Comparison of ENCODE assay signal across 18 mouse cellular contexts in the genomic region with DNA sequence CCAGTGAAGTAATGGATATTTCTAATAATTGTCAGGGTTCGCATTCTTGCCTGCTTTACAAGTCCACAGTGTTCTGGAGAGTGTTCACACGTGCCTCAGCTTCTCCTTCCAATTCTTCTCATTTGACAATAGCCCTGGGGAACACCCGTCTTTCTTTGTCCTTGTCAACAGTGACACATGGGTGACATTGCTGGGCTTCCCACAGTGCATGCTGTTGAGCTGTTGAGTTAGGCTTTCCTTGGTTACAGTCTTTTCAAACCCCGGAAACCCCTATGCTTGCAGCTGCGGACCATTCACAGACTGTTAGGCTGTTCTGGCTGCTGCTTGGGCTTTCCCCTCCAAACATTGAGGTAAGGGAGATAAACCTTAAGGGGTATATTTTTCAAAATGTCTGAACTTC.
"Had no signal": no experiment of that assay in that cellular context is flagged by ENCODE, and none has a peak within 500 bp of the region (broad histone marks: within the 10 kb centered on the region; RNA-seq: fewer than 3 reads in every experiment).

No protein-coding gene starts in this region.

- H3K4me1 ChIP-seq: limb, embryonic 15.5 days; megakaryocyte, embryonic 14.5 days; midbrain, embryonic 10.5 days; midbrain, embryonic 13.5 days; stomach, embryonic 15.5 days had no signal

- H3K4me2 ChIP-seq: limb, embryonic 12.5 days; limb, embryonic 15.5 days; liver, embryonic 11.5 days; lung, embryonic 14.5 days; midbrain, embryonic 13.5 days; stomach, embryonic 15.5 days had no signal

- H3K27ac ChIP-seq: limb, embryonic 12.5 days; limb, embryonic 15.5 days; liver, embryonic 14.5 days; midbrain, embryonic 10.5 days; midbrain, embryonic 13.5 days; stomach, embryonic 15.5 days had no signal

- H3K4me3 ChIP-seq: limb, embryonic 12.5 days; limb, embryonic 15.5 days; megakaryocyte, embryonic 14.5 days; midbrain, embryonic 10.5 days; midbrain, embryonic 13.5 days; stomach, embryonic 15.5 days had no signal

- DNase-seq: kidney, adult 9 months; left cerebral cortex, postnatal 4 days; liver, postnatal 0 days; lung, postnatal 36 days; right cerebral cortex, postnatal 25 days; spleen, adult 18-20 months; thymus, postnatal 25 days had no signal

- H3K9ac ChIP-seq: limb, embryonic 12.5 days; limb, embryonic 15.5 days; liver, embryonic 14.5 days; liver, postnatal 0 days; lung, embryonic 14.5 days; midbrain, embryonic 13.5 days; stomach, embryonic 15.5 days had no signal

- H3K9me3 ChIP-seq: limb, embryonic 12.5 days; limb, embryonic 15.5 days; midbrain, embryonic 10.5 days; midbrain, embryonic 13.5 days; stomach, embryonic 15.5 days had no signal

- ATAC-seq: liver, postnatal 0 days; lung, postnatal 0 days; midbrain, embryonic 13.5 days; midbrain, embryonic 16.5 days had no signal

- H3K27me3 ChIP-seq: limb, embryonic 12.5 days; limb, embryonic 15.5 days; megakaryocyte, embryonic 14.5 days; midbrain, embryonic 13.5 days; stomach, embryonic 15.5 days had no signal

- H3K36me3 ChIP-seq: limb, embryonic 12.5 days; limb, embryonic 15.5 days; midbrain, embryonic 10.5 days; midbrain, embryonic 13.5 days; stomach, embryonic 15.5 days had no signal
